Mouse (Mus musculus): ENCODE measurements at regions not wholly inside any gene's neighbourhood (a gene's known extent, or its start where the extent isn't known, plus 50 kb on each side); places are given as distances from the start of the nearest gene placed in this dataset.
"Not testable (repeated sequence)": the region's sequence is repeated elsewhere in the genome, so short reads cannot be mapped to it uniquely, and the experiment has no call there.

DNA sequence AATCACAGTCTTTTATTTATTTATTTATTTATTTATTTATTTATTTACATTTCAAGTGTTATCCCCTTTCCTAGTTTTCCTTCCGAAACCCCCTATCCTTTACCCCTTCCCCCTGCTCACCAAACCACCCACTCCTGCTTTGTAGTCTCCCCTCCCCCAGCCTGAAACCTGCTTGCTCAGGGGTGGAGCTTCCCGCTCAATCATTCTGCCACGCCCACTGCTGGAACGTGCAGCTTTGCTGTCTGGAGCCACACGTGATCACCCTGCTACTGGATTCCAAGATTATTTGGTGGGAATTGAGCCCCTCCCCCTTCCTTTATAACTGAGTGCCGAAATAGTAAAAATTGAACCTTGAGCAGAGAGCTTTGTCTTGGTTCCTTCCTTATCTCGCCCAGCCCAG lies 122.2 kb downstream of the Twistnb start:
- TF ChIP-seq POLR2A (IDR thresholded peaks at IDR 0.05; ENCODE audit: borderline replicate concordance, extremely low read depth, insufficient read depth, insufficient read length, poor library complexity, severe bottlenecking); CTCF (IDR thresholded peaks at IDR 0.05; ENCODE audit: borderline replicate concordance, extremely low read depth, insufficient read depth, insufficient read length): not testable (repeated sequence)
